Mouse (Mus musculus) liver, postnatal 0 days (tissue): ENCODE data around the gene Prox1.

Experiments used
- CTCF ChIP-seq: sonication (generic); IDR thresholded peaks from 2 replicates; pipeline ENCODE4 v1.5.1; 2016; ENCODE audit warnings: antibody characterized with exemption, low read depth
- EP300 ChIP-seq: IDR thresholded peaks from 2 replicates; pipeline ENCODE4 v1.6.1; 2016; ENCODE audit warnings: antibody characterized with exemption, low read depth, mild to moderate bottlenecking

GRCm38 (mm10) chr1:190198247-190198646, 27.7 kb upstream of the Prox1 start:
- TF ChIP-seq EP300 (no peak), CTCF (no peak)
